Comparison of ENCODE assay signal across 8 mouse cellular contexts in genomic region chr5:24587200-24587577, GRCm38 (mm10). TPM values are rescaled to one million over a fixed set of nuclear protein-coding genes. Genes with fewer than 3 reads are reported as not detected.
DNase-seq lines count a peak whose midpoint lies in the region; ATAC-seq lines count a peak whose summit lies in the region.

No protein-coding gene starts in this region.

- H3K4me1 ChIP-seq in heart, embryonic 12.5 days (replicated peaks), result peaks cover 30% of the 10 kb centered on the region
- peaks cover 35% of the 10 kb centered on the region for H3K4me1 ChIP-seq in hindbrain, embryonic 15.5 days (replicated peaks)
- peaks cover 10% of the 10 kb centered on the region for H3K4me1 ChIP-seq in midbrain, embryonic 14.5 days (ENCODE audit: control insufficient read depth, insufficient read depth, low read length)

- ATAC-seq in heart, embryonic 12.5 days (ENCODE audit: insufficient number of reproducible peaks, low FRiP score), result peak; percentile 38; the same call in 1 of the 2 replicates
- 0 out of 2 replicates have a peak, but pooled peaks have one; percentile 13 for ATAC-seq in hindbrain, embryonic 15.5 days (ENCODE audit: low FRiP score, low read depth)
- no peak for ATAC-seq in midbrain, embryonic 14.5 days (ENCODE audit: low FRiP score, low TSS enrichment)

- H3K9me3 ChIP-seq in heart, embryonic 12.5 days (replicated peaks), result no peaks in the 10 kb centered on the region
- H3K9me3 ChIP-seq in hindbrain, embryonic 15.5 days, result no peaks in the 10 kb centered on the region
- H3K9me3 ChIP-seq in midbrain, embryonic 14.5 days (ENCODE audit: control insufficient read depth, low read length), result no peaks in the 10 kb centered on the region

- H3K9ac ChIP-seq in heart, embryonic 12.5 days, result peak overlapping the region; percentile 81
- H3K9ac ChIP-seq in hindbrain, embryonic 15.5 days, result peak overlapping the region; percentile 68
- peak overlapping the region; percentile 86 for H3K9ac ChIP-seq in midbrain, embryonic 14.5 days (replicated peaks; ENCODE audit: low read length)

- peak overlapping the region; percentile 78 for H3K4me3 ChIP-seq in heart, embryonic 12.5 days
- H3K4me3 ChIP-seq in hindbrain, embryonic 15.5 days, result peak overlapping the region; percentile 61
- H3K4me3 ChIP-seq in midbrain, embryonic 14.5 days (replicated peaks; ENCODE audit: low read depth, low read length), result peak overlapping the region; percentile 81

- H3K27me3 ChIP-seq in heart, embryonic 12.5 days (replicated peaks), result no peaks in the 10 kb centered on the region
- no peaks in the 10 kb centered on the region for H3K27me3 ChIP-seq in hindbrain, embryonic 15.5 days
- H3K27me3 ChIP-seq in midbrain, embryonic 14.5 days (ENCODE audit: control insufficient read depth, insufficient read depth, low read length), result no peaks in the 10 kb centered on the region

- DNase-seq in heart, postnatal 25 days (ENCODE audit: low spot score), result no peak
- peak; percentile 49 for DNase-seq in A20 (ENCODE audit: low read depth, low spot score)
- DNase-seq in c-Kit-positive CD71-positive TER-119-positive erythroid progenitor cells, embryonic 14.5 days (ENCODE audit: low spot score), result peak; percentile 56
- DNase-seq in midbrain, embryonic 14.5 days, result no peak
- DNase-seq in cerebellum, adult 9-11 months, result no peak
- no peak for DNase-seq in kidney, adult 11 months

- intact Hi-C loops in heart, postnatal 25 days (cut with DNase I), result no loop called here

- peak overlapping the region; percentile 60; the same call in 1 of the 2 replicates for H3K27ac ChIP-seq in heart, embryonic 12.5 days (ENCODE audit: poor library complexity, severe bottlenecking)
- peak overlapping the region; percentile 79 for H3K27ac ChIP-seq in hindbrain, embryonic 15.5 days (replicated peaks)
- H3K27ac ChIP-seq in midbrain, embryonic 14.5 days (replicated peaks; ENCODE audit: low read depth, low read length), result peak overlapping the region; percentile 83

- WGBS in heart, embryonic 12.5 days, result 17% methylated on average over 4 of the region's 4 CpGs
- WGBS in hindbrain, embryonic 15.5 days, result 27% methylated on average over 4 of the region's 4 CpGs
- 39% methylated on average over 4 of the region's 4 CpGs for WGBS in midbrain, embryonic 14.5 days

- peak overlapping the region; percentile 83 for H3K4me2 ChIP-seq in heart, embryonic 12.5 days
- peak overlapping the region; percentile 82 for H3K4me2 ChIP-seq in hindbrain, embryonic 15.5 days
- H3K4me2 ChIP-seq in midbrain, embryonic 14.5 days (ENCODE audit: low read length), result peak overlapping the region; percentile 81

- peaks cover 42% of the 10 kb centered on the region for H3K36me3 ChIP-seq in heart, embryonic 12.5 days
- peaks cover 4% of the 10 kb centered on the region; the same call in 1 of the 2 replicates for H3K36me3 ChIP-seq in hindbrain, embryonic 15.5 days
- peaks cover 33% of the 10 kb centered on the region for H3K36me3 ChIP-seq in midbrain, embryonic 14.5 days (ENCODE audit: control insufficient read depth, insufficient read depth, low read length)

RNA-seq across cellular contexts. Expression of gene Chpf2, which starts 0.6 kb away (rescaled TPM):
- 20.1 and 22.8 TPM in 2 replicates for polyA plus RNA-seq in heart, embryonic 12.5 days (2016; fragmentation: Nextera tagmentation; extraction: Ambion mirVana)
- 1 to 10 TPM; 7.8 to 9.7 TPM for total RNA-seq in heart, postnatal 25 days (2021)
- polyA plus RNA-seq in hindbrain, embryonic 15.5 days (2015; fragmentation: Nextera tagmentation; extraction: Ambion mirVana), result 18.7 and 19.0 TPM in 2 replicates
- polyA plus RNA-seq in midbrain, embryonic 14.5 days (2014; fragmentation: Nextera tagmentation; extraction: Ambion mirVana), result 12.4 and 19.4 TPM in 2 replicates

RNA-seq across cellular contexts. Expression of gene Abcf2, which starts 9.9 kb away (rescaled TPM):
- 79.0 and 80.6 TPM in 2 replicates for polyA plus RNA-seq in heart, embryonic 12.5 days (2016; fragmentation: Nextera tagmentation; extraction: Ambion mirVana)
- total RNA-seq in heart, postnatal 25 days (2021), result 10 to 100 TPM; 48.0 to 53.2 TPM
- polyA plus RNA-seq in hindbrain, embryonic 15.5 days (2015; fragmentation: Nextera tagmentation; extraction: Ambion mirVana), result 78.7 and 82.1 TPM in 2 replicates
- polyA plus RNA-seq in midbrain, embryonic 14.5 days (2014; fragmentation: Nextera tagmentation; extraction: Ambion mirVana), result 79.3 and 88.1 TPM in 2 replicates

RNA-seq across cellular contexts. Expression of gene 4931409K22Rik, which starts 30.6 kb away (rescaled TPM):
- polyA plus RNA-seq in heart, embryonic 12.5 days (2016; fragmentation: Nextera tagmentation; extraction: Ambion mirVana), result not detected in 2 replicates
- total RNA-seq in heart, postnatal 25 days (2021), result not detected
- polyA plus RNA-seq in hindbrain, embryonic 15.5 days (2015; fragmentation: Nextera tagmentation; extraction: Ambion mirVana), result 0.10 and 0.18 TPM in 2 replicates
- polyA plus RNA-seq in midbrain, embryonic 14.5 days (2014; fragmentation: Nextera tagmentation; extraction: Ambion mirVana), result not detected in 2 replicates

RNA-seq across cellular contexts. Expression of gene Smarcd3, which starts 37.0 kb away (rescaled TPM):
- polyA plus RNA-seq in heart, embryonic 12.5 days (2016; fragmentation: Nextera tagmentation; extraction: Ambion mirVana), result 86.4 and 90.3 TPM in 2 replicates
- 10 to 100 TPM; 69.0 to 69.3 TPM for total RNA-seq in heart, postnatal 25 days (2021)
- 134 and 138 TPM in 2 replicates for polyA plus RNA-seq in hindbrain, embryonic 15.5 days (2015; fragmentation: Nextera tagmentation; extraction: Ambion mirVana)
- 158 and 199 TPM in 2 replicates for polyA plus RNA-seq in midbrain, embryonic 14.5 days (2014; fragmentation: Nextera tagmentation; extraction: Ambion mirVana)

RNA-seq across cellular contexts. Expression of gene Asb10, which starts 46.4 kb away (rescaled TPM):
- polyA plus RNA-seq in heart, embryonic 12.5 days (2016; fragmentation: Nextera tagmentation; extraction: Ambion mirVana), result 3.7 and 4.7 TPM in 2 replicates
- total RNA-seq in heart, postnatal 25 days (2021), result 10 to 100 TPM; 85.1 to 85.9 TPM
- 0.14 and 0.26 TPM in 2 replicates for polyA plus RNA-seq in hindbrain, embryonic 15.5 days (2015; fragmentation: Nextera tagmentation; extraction: Ambion mirVana)
- 0.09 and 0.12 TPM in 2 replicates for polyA plus RNA-seq in midbrain, embryonic 14.5 days (2014; fragmentation: Nextera tagmentation; extraction: Ambion mirVana)

Comparison
In these comparisons a context has a peak if more than half of its experiments do, and no peak if none do; other contexts are left out.
1. DNase-seq: peak in A20 (single experiment) and c-Kit-positive CD71-positive TER-119-positive erythroid progenitor cells, embryonic 14.5 days (single experiment); none in heart, postnatal 25 days (single experiment), midbrain, embryonic 14.5 days (single experiment), cerebellum, adult 9-11 months (single experiment) and kidney, adult 11 months (single experiment).
2. Peak in every context shown above with its lines, with median percentiles within 50 percentile points of each other: H3K27ac ChIP-seq, H3K4me2 ChIP-seq, H3K4me3 ChIP-seq and H3K9ac ChIP-seq.